Mouse (Mus musculus) adrenal gland, adult 8-10 months (tissue): ENCODE data around the gene Tmx2. TPM values are rescaled to one million over a fixed set of nuclear protein-coding genes. Genes with fewer than 3 reads are reported as not detected.
A peak's percentile ranks its signal among the peaks of the same experiment; 100 is the strongest.

ENCODE experiments used
- DNase-seq: peaks from one replicate; pipeline ENCODE4 v3.0.0; 2022
- total RNA-seq, 4 experiments: library from RNA; stranded (reverse); gene quantifications; 2 replicates each; pipeline ENCODE4 v1.2.4; 2022

The Tmx2 gene
- total RNA-seq, 4 experiments from 2014 or later = 161 to 203 (median 188) TPM

DNA sequence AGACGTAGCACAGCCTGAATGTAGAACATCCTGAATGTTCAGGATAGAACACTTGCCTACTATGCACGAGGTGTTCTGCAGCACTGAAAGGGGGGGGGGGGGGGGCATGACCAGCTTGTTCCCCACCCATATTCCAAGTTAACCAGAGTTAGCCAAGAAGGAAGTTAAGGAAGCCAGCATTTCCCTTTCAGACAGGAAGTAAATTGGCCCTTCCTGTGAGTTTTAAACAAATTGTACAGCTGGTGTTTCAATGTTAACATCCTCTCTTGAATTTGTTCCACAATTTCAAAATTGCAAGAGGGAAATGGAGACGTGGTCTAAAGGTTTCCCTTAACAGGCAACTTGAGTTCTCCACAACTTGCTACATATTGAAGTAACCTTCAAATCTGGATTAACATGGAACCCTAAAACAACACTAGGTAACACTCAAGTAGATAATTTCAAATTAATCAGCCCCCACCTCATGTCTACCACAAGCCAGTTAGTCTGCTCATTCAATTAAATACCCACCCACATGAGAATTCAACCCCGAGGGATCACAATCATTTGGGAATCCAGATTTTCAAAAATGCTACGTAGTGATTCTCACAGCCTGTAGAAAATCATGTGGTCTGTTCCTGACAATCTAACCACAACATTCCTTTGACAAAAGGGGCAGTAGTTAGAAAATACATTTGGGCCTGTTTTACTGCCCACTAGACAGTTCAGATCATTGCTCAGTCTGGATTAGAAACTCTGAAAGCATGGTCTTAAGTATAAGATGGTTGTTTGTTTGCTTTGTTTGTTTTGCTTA lies 40.3 kb downstream of the Tmx2 start:
- DNase-seq = no peak

GRCm38 (mm10) chr2:84637452-84638165 lies 41.3 kb downstream of the Tmx2 start:
- DNase-seq = no peak

DNA sequence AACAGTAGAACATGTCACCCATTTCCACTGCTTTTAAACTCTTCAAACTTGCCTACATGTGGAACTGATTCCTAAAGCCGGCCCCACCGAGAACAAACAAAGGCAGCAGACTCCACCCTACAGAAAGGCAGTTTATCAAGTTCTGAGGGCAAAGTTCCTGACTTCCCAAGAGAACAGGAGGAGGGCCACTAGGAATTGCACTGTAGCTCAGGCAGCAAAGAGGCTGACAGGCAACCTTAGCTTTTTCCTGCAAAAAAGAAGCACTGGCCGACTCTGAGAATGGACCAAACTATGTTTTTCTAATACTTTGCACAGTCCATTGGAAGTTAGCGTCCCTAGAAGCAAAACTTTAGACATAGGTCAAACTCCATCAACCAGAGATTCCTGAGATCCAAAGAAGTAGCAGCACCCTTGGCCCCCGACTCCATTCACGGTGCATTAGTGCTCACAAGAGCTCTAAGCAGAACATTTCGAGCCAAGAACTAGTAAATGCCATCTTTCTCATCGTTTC lies 42.7 kb downstream of the Tmx2 start:
- no peak for DNase-seq

DNA sequence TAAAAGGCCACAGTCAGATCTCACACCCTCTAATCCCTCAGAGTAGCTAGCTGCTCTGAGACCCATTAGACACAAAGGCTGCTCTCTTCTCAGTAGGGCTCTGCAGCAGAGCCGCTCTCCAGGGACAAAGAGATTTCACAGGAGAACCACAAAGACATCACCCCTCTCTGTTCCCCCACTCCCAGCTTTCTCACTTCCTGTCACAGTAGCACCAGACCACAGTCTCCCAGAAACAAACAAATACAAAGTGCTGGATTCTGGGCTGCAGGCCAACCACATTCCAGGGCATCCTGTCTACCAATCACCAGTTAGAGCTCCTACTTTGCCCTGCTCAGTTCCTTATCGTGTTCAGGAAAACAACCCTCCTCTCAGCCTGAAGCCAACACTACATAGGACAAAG lies 43.3 kb downstream of the Tmx2 start:
- DNase-seq = peak; percentile 89

GRCm38 (mm10) chr2:84634934-84635482 lies 43.9 kb downstream of the Tmx2 start:
- DNase-seq = no peak

- no peak for DNase-seq
These were observed 44.9 kb downstream of the Tmx2 start for GRCm38 (mm10) chr2:84634006-84634405.

GRCm38 (mm10) chr2:84632999-84633398 lies 45.9 kb downstream of the Tmx2 start:
- peak; percentile 58 for DNase-seq

DNA sequence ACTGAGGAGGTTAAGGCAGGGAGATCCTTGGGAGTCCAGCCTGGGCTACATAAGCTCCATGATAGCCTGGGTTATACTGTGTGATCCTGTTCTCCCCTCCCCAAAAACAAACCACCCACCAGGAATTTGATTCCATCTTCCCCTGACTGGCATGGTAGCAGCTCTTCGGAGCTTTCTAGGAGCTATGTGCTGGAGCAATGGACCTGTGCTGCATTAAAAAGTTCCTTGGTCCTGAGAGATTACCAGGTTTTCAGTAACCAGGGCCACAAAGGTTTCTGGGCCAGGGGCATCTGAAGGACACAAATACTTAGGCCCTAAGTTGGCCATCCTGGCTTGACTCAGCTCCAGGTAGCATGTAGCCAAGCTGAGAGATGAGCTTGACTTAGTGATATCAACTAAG lies 46.9 kb downstream of the Tmx2 start:
- DNase-seq = no peak

- DNase-seq = no peak
These were observed 51.9 kb downstream of the Tmx2 start for GRCm38 (mm10) chr2:84627036-84627435.

- no peak for DNase-seq
These were observed 52.5 kb downstream of the Tmx2 start for GRCm38 (mm10) chr2:84626366-84626975.

- no peak for DNase-seq
These were observed 54.7 kb downstream of the Tmx2 start for GRCm38 (mm10) chr2:84624201-84624600.

DNA sequence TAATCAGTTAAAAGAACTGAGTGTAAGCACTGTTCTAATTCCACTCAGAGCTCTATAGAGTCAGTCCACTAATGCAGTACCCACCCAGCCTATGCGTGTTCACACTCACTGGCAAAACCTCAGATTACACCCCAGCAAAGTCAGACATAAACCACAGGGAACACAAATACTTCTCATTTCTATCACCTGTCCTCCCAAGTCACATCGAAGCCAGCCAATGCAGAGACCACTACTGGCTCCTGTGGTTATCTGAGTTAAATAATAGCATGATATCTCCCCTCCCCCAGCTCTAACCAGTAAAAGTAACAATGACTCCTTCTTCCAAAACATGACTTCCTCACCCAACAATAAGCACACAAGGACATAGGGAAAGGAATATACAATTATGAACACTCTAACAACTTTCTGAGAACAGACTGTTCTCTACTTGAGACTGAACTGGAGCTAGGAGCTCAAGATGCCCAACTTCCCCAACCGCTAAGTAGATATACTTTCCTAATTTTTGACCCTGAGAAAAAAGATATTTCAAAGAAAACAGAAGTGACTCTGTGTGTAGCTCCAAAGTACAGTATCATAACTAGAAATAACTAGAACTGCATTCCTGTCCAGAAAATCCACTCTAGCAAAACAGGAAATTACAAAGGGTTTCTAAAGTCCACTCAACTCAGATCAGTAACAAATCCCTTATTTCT lies 55.4 kb downstream of the Tmx2 start:
- no peak for DNase-seq

DNA sequence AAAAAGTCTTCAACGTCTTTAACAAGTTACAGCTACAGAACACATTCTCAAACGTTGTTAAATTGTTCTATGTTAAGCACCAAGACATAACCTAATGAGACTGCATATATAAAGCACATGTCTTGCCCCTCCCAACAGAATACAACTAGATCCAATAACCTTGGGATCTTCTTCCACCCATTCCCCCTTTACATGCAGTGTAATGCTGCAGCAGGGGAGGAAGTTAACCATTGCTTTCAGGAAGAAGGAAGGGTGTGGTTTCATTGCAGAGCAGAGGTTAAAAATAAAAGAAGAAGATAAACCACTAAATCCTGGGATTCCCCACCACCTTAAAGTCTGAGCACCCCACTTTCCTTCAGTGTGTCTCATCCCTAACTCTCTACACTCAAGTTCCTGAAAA lies 56.3 kb downstream of the Tmx2 start:
- DNase-seq = no peak

Other genes starting within 250 kb of the Tmx2 start
- gene Tfpi, start 202.4 kb downstream of the Tmx2 start, total RNA-seq = 10 to 100 TPM; 49.3 to 79.9 (median 60.1) TPM
- gene Ctnnd1, start 28.4 kb downstream of the Tmx2 start, total RNA-seq = 100 to 1,000 TPM; 125 to 161 (median 155) TPM
- gene Btbd18, start 20.1 kb downstream of the Tmx2 start, total RNA-seq = under 1 TPM in 2 of 4 experiments, not detected in 2; 0.10 to 0.12 TPM
- gene Selenoh, start 8.4 kb downstream of the Tmx2 start, total RNA-seq = 10 to 100 TPM; 31.8 to 49.5 (median 35.8) TPM
- not detected for gene Gm28635, start 1.1 kb downstream of the Tmx2 start, total RNA-seq
- 10 to 100 TPM; 21.1 to 30.7 (median 26.0) TPM for gene Med19, start 738 bp downstream of the Tmx2 start, total RNA-seq
- 10 to 100 TPM; 58.8 to 72.1 (median 62.7) TPM for gene Zdhhc5, start 36.0 kb upstream of the Tmx2 start, total RNA-seq
- 10 to 100 TPM; 12.6 to 15.2 (median 14.3) TPM for gene Clp1, start 48.2 kb upstream of the Tmx2 start, total RNA-seq
- gene Ypel4, start 54.9 kb upstream of the Tmx2 start, total RNA-seq = 10 to 100 TPM in 2 of 4 experiments, 1 to 10 TPM in 2; 4.5 to 11.8 (median 9.7) TPM
- gene Gm19426, start 64.5 kb upstream of the Tmx2 start, total RNA-seq = 1 to 10 TPM; 1.7 to 4.3 (median 2.8) TPM
- gene Serping1, start 96.3 kb upstream of the Tmx2 start, total RNA-seq = 100 to 1,000 TPM in 1 of 4 experiments, 10 to 100 TPM in 3; 80.5 to 116 (median 91.7) TPM
- gene Ube2l6, start 119.7 kb upstream of the Tmx2 start, total RNA-seq = 10 to 100 TPM; 13.3 to 20.7 (median 15.2) TPM
- gene Smtnl1, start 143.5 kb upstream of the Tmx2 start, total RNA-seq = not detected
- 10 to 100 TPM; 28.2 to 43.5 (median 39.5) TPM for gene Timm10, start 147.9 kb upstream of the Tmx2 start, total RNA-seq
- 1 to 10 TPM; 3.0 to 7.5 (median 5.5) TPM for gene Slc43a1, start 159.7 kb upstream of the Tmx2 start, total RNA-seq
- 1 to 10 TPM; 1.2 to 1.8 (median 1.6) TPM for gene Rtn4rl2, start 207.6 kb upstream of the Tmx2 start, total RNA-seq